Mouse (Mus musculus) urinary bladder, postnatal 14 days (tissue): ENCODE measurements around the gene Lysmd4.

Source experiments
- DNase-seq: peaks from one replicate; pipeline ENCODE4 v3.0.0; 2021; ENCODE audit warnings: low spot score

Gene Lysmd4

DNA sequence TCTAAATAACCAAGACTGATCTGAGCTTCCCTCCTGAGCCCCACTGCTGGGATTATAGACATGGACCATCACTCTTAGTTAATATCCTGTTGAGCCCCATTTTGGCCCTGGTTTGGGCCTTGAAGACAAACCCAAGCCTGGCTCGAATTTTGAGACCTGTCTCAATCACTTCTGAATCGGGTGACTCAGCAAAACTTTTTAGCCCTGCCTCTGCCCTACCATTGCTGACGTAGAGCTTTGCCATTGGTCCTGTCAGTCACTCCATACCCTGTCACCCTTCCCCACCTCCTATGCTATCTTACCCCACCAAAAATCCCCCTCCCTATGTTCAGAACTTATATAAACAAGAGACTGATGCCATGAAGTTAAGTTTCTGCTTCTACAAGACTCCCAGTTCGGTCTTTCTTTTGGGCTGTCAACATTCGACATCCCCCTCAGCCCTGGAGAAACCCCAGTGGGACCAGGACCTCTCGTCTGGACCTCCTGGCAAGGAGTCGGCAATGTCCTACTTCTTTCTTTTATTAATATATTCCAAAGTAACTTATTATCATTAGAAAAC, 119.8 kb downstream of the Lysmd4 start:
- no peak for DNase-seq

DNA sequence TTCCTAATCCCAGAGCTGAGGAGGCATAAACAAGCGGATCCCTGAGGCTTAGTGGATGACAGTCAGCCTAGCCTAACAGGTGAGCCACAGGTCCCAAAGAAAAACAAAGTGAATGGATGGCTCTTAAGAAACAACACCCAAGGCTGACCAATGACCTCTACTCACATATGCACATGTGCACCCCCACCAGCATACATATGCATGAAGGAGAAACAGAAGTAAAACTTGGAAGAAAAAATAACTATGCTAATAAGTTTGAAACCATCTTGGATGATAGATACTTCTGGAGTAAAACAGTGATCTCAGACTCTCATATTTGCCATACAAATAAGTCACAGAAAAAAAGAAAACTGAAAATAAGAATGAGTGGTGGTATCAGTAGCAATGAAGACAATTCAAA, 122.1 kb downstream of the Lysmd4 start:
- no peak for DNase-seq

DNA sequence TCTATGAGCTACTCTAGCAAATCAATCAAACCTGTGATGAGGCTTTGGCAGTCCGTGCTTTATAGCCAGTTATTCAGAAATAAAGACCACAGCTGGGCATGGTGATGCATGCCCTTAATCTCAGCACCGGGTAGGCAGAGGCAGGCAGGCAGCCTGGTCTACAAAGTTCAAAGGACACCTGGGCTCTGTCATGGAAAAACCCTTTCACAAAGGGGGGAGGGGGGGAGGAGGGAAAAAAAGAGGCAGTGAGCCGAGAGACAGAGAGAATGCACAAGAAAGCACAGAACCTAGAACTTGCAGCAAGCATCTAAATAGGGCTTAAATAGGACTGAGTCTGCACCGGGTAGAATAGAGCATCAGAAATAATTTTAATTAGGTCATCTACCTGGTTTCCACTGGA, 130.6 kb downstream of the Lysmd4 start:
- no peak for DNase-seq

DNA sequence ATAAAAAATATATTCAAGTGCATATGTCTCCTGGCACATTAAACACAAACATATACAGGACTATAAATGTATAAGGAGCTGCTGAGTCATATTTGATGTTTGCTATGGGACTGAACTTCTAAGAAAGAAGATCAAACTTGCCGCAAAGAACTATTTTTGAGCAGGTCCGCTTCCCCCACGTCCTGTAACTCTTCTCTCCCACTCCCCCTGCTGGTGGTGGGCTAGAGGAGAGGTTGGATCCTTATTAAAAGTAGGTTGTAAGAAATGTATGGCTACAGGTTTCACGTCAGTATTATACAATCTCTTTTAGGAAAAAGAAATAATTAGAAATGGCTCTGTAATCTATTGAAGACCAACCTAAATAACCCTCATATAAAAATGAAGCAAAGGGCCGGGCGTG, 131.3 kb downstream of the Lysmd4 start:
- DNase-seq: no peak

DNA sequence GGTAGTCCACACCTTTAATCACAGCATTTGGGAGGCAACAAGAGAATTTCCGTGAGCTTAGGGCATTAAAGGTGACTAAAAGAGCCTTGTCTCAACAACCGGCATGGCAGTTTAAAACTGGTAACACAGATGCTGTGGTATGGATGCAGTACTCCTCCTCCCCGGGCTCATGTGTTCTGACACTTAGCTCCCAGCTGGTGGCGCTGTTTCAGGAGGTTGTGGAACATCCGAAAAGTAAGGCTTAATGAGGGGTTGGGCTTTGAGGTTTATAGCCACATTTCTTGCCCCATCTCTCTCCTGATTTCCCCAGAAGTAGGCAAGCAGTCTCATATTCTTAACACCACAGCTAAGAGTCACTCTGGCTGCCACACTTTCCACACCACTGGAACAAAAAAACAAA, 133.5 kb downstream of the Lysmd4 start:
- no peak for DNase-seq
